In genomic region chr17:85089621-85090020, GRCm38 (mm10) we compare ENCODE assay signal across 8 mouse cellular contexts. TPM values are rescaled to one million over a fixed set of nuclear protein-coding genes. Genes with fewer than 3 reads are reported as not detected.
DNase-seq lines count a peak whose midpoint lies in the region; ATAC-seq and TF ChIP-seq lines count a peak whose summit lies in the region.

No protein-coding gene starts in this region.

- DNase-seq in heart, adult 2 months = no peak
- no peak for DNase-seq in heart, postnatal 10 days
- peak; percentile 19 for DNase-seq in thymus, adult 2 months
- no peak for DNase-seq in thymus, adult 18-20 months
- DNase-seq in hindbrain, embryonic 14.5 days (ENCODE audit: low spot score) = peak; percentile 41
- peak; percentile 65 for DNase-seq in midbrain, embryonic 14.5 days
- no peak for DNase-seq in layer of hippocampus, adult 11-12 months (ENCODE audit: low spot score)

- peaks cover 4% of the 10 kb centered on the region; the same call in 1 of the 2 replicates for H3K4me1 ChIP-seq in heart, adult 2 months (ENCODE audit: control insufficient read depth, insufficient read depth, low read length)
- peaks cover 4% of the 10 kb centered on the region for H3K4me1 ChIP-seq in thymus, adult 2 months (replicated peaks; ENCODE audit: control insufficient read depth, insufficient read depth, low read length)
- H3K4me1 ChIP-seq in hindbrain, embryonic 14.5 days (replicated peaks; ENCODE audit: control insufficient read depth, insufficient read depth, low read length) = peaks cover 16% of the 10 kb centered on the region
- H3K4me1 ChIP-seq in midbrain, embryonic 14.5 days (ENCODE audit: control insufficient read depth, insufficient read depth, low read length) = peaks cover 16% of the 10 kb centered on the region

- peak overlapping the region; percentile 91 for H3K4me2 ChIP-seq in hindbrain, embryonic 14.5 days (replicated peaks)
- H3K4me2 ChIP-seq in midbrain, embryonic 14.5 days (ENCODE audit: low read length) = peak overlapping the region; percentile 83

- intact Hi-C loops in heart, adult 2 months (cut with DNase I) = loop anchor here (5.0 kb wide), 3 partner anchors 132 to 297 kb away; partner anchors contain the start of genes Lrpprc and Ppm1b
- intact Hi-C loops in heart, postnatal 10 days (cut with DNase I) = loop anchor here (5.0 kb wide), 4 partner anchors 67 to 302 kb away; partner anchors contain the start of gene Ppm1b

- WGBS in heart, adult 2 months = 1% methylated on average over 16 of the region's 16 CpGs
- WGBS in thymus, adult 2 months = 1% methylated on average over 16 of the region's 16 CpGs
- 1% methylated on average over 16 of the region's 16 CpGs for WGBS in hindbrain, embryonic 14.5 days
- 1% methylated on average over 16 of the region's 16 CpGs for WGBS in midbrain, embryonic 14.5 days

- no peak for TF ChIP-seq EP300 in heart, adult 2 months (IDR thresholded peaks at IDR 0.05; ENCODE audit: insufficient read depth, low read depth, low read length)

- no peak for TF ChIP-seq POLR2A in heart, adult 2 months (IDR thresholded peaks at IDR 0.05; ENCODE audit: insufficient read depth, low read depth, low read length)
- no peak for TF ChIP-seq POLR2A in thymus, adult 2 months (IDR thresholded peaks at IDR 0.05; ENCODE audit: control insufficient read depth, extremely low read depth, insufficient read depth, low read length, poor library complexity)

- peak overlapping the region; percentile 88 for H3K4me3 ChIP-seq in heart, adult 2 months
- H3K4me3 ChIP-seq in thymus, adult 2 months (ENCODE audit: control insufficient read depth, insufficient read depth, low read length) = peak overlapping the region; percentile 76
- H3K4me3 ChIP-seq in hindbrain, embryonic 14.5 days (replicated peaks; ENCODE audit: low read length) = peak overlapping the region; percentile 93
- peak overlapping the region; percentile 89 for H3K4me3 ChIP-seq in midbrain, embryonic 14.5 days (replicated peaks; ENCODE audit: low read depth, low read length)

- H3K36me3 ChIP-seq in heart, adult 2 months (ENCODE audit: control insufficient read depth, insufficient read depth, low read length) = peaks cover 3% of the 10 kb centered on the region
- no peaks in the 10 kb centered on the region for H3K36me3 ChIP-seq in thymus, adult 2 months (ENCODE audit: control insufficient read depth, insufficient read depth, low read length)
- no peaks in the 10 kb centered on the region; the same call in 1 of the 2 replicates for H3K36me3 ChIP-seq in hindbrain, embryonic 14.5 days (replicated peaks; ENCODE audit: control insufficient read depth, insufficient read depth)
- H3K36me3 ChIP-seq in midbrain, embryonic 14.5 days (ENCODE audit: control insufficient read depth, insufficient read depth, low read length) = no peaks in the 10 kb centered on the region

- peak overlapping the region; percentile 83 for H3K9ac ChIP-seq in heart, adult 2 months (ENCODE audit: low read depth, low read length)
- peak overlapping the region; percentile 73 for H3K9ac ChIP-seq in hindbrain, embryonic 14.5 days
- H3K9ac ChIP-seq in midbrain, embryonic 14.5 days (replicated peaks; ENCODE audit: low read length) = peak overlapping the region; percentile 72

- H3K27ac ChIP-seq in heart, adult 2 months = peak overlapping the region; percentile 75
- no peak overlapping the region for H3K27ac ChIP-seq in thymus, adult 2 months (ENCODE audit: control insufficient read depth, insufficient read depth, low read length)
- peak overlapping the region; percentile 91 for H3K27ac ChIP-seq in hindbrain, embryonic 14.5 days
- peak overlapping the region; percentile 89 for H3K27ac ChIP-seq in midbrain, embryonic 14.5 days (replicated peaks; ENCODE audit: low read depth, low read length)

- no peak for TF ChIP-seq CTCF in heart, adult 2 months (IDR thresholded peaks at IDR 0.05)
- TF ChIP-seq CTCF in thymus, adult 2 months (IDR thresholded peaks at IDR 0.05; ENCODE audit: borderline replicate concordance, control insufficient read depth, extremely low read depth, insufficient read depth, low read length, poor library complexity) = no peak

- no peaks in the 10 kb centered on the region for H3K27me3 ChIP-seq in heart, adult 2 months (ENCODE audit: control insufficient read depth, insufficient read depth, low read length)
- H3K27me3 ChIP-seq in thymus, adult 2 months (ENCODE audit: control insufficient read depth, insufficient read depth, low read length) = no peaks in the 10 kb centered on the region
- H3K27me3 ChIP-seq in hindbrain, embryonic 14.5 days (ENCODE audit: control insufficient read depth, insufficient read depth, low read length) = no peaks in the 10 kb centered on the region
- no peaks in the 10 kb centered on the region for H3K27me3 ChIP-seq in midbrain, embryonic 14.5 days (ENCODE audit: control insufficient read depth, insufficient read depth, low read length)

- H3K9me3 ChIP-seq in hindbrain, embryonic 14.5 days (ENCODE audit: control insufficient read depth, low read length) = no peaks in the 10 kb centered on the region
- H3K9me3 ChIP-seq in midbrain, embryonic 14.5 days (ENCODE audit: control insufficient read depth, low read length) = no peaks in the 10 kb centered on the region

- H3K79me2 ChIP-seq in heart, adult 2 months (replicated peaks; ENCODE audit: control insufficient read depth, insufficient read depth, low read length) = no peaks in the 10 kb centered on the region

- peak; percentile 16 for ATAC-seq in hindbrain, embryonic 14.5 days (ENCODE audit: low FRiP score)
- ATAC-seq in midbrain, embryonic 14.5 days (ENCODE audit: low FRiP score, low TSS enrichment) = no peak
- no peak for ATAC-seq in inflammation-experienced regulatory T-cells, adult 6 months

RNA-seq across cellular contexts. Expression of gene Prepl, which starts 0.4 kb away (rescaled TPM):
- total RNA-seq in heart, adult 2 months (2021) = 100 to 1,000 TPM; 122 to 142 TPM
- 36.1 and 86.5 TPM in 2 replicates for polyA plus RNA-seq in heart, adult 2 months (2012; rRNA removed)
- total RNA-seq in heart, postnatal 10 days (2021) = 100 to 1,000 TPM; 121 to 129 TPM
- 10.7 and 11.6 TPM in 2 replicates for polyA plus RNA-seq in thymus, adult 2 months (2012; rRNA removed)
- polyA plus RNA-seq in hindbrain, embryonic 14.5 days (2014; fragmentation: Nextera tagmentation; extraction: Ambion mirVana) = 161 and 200 TPM in 2 replicates
- 97.7 and 129 TPM in 2 replicates for polyA plus RNA-seq in midbrain, embryonic 14.5 days (2014; fragmentation: Nextera tagmentation; extraction: Ambion mirVana)
- 10 to 100 TPM in 1 of 3 experiments, 1 to 10 TPM in 2; 9.3 to 10.9 (median 9.9) TPM for polyA plus RNA-seq in inflammation-experienced regulatory T-cells, adult 6 months (2017; shearing (Covaris generic))

RNA-seq across cellular contexts. Expression of gene Camkmt, which starts 0.7 kb away (rescaled TPM):
- total RNA-seq in heart, adult 2 months (2021) = 1 to 10 TPM; 3.5 to 4.2 TPM
- polyA plus RNA-seq in heart, adult 2 months (2012; rRNA removed) = 1.1 and 1.2 TPM in 2 replicates
- 1 to 10 TPM; 3.7 to 4.4 TPM for total RNA-seq in heart, postnatal 10 days (2021)
- polyA plus RNA-seq in thymus, adult 2 months (2012; rRNA removed) = 3.4 and 4.2 TPM in 2 replicates
- 20.4 and 23.6 TPM in 2 replicates for polyA plus RNA-seq in hindbrain, embryonic 14.5 days (2014; fragmentation: Nextera tagmentation; extraction: Ambion mirVana)
- polyA plus RNA-seq in midbrain, embryonic 14.5 days (2014; fragmentation: Nextera tagmentation; extraction: Ambion mirVana) = 19.4 and 20.8 TPM in 2 replicates
- polyA plus RNA-seq in inflammation-experienced regulatory T-cells, adult 6 months (2017; shearing (Covaris generic)) = 10 to 100 TPM in 1 of 3 experiments, 1 to 10 TPM in 2; 5.6 to 10.0 (median 10.0) TPM

Comparison
In these comparisons a context has a peak if more than half of its experiments do, and no peak if none do; other contexts are left out.
1. DNase-seq: peak in thymus, adult 2 months (single experiment), hindbrain, embryonic 14.5 days (single experiment) and midbrain, embryonic 14.5 days (single experiment); none in heart, adult 2 months (0 of 2), heart, postnatal 10 days (0 of 2), thymus, adult 18-20 months (0 of 2) and layer of hippocampus, adult 11-12 months (single experiment).
2. Peak in every context shown above with its lines, with median percentiles within 50 percentile points of each other: H3K4me3 ChIP-seq and H3K9ac ChIP-seq.